Mouse (Mus musculus) small intestine, adult 2 months (tissue): ENCODE data around the gene Tnfaip8l2.
A peak's percentile ranks its signal among the peaks of the same experiment; 100 is the strongest.

Experiments used
- CTCF ChIP-seq: fragments of 200-500 bp; IDR thresholded peaks from 2 replicates; pipeline ENCODE4 v1.5.1; 2012; ENCODE audit warnings: low read depth, mild to moderate bottlenecking, control low read depth, inconsistent platforms, low read length, moderate library complexity, mixed read lengths; ENCODE audit not compliant: insufficient replicate concordance, insufficient read length; ENCODE audit errors: extremely low read depth
- POLR2A ChIP-seq: fragments of 200-500 bp; IDR thresholded peaks from 2 replicates; pipeline ENCODE4 v1.6.1; 2012; ENCODE audit warnings: low read depth, mild to moderate bottlenecking, control low read depth, inconsistent platforms, low read length, moderate library complexity

- peak; percentile 82 for TF ChIP-seq CTCF
- no peak for TF ChIP-seq POLR2A
These were observed 31.9 kb upstream of the Tnfaip8l2 start for GRCm38 (mm10) chr3:95174011-95174592.
